Comparison of ENCODE assay signal across 27 mouse cellular contexts in genomic region chr6:134499089-134499488, GRCm38 (mm10).
DNase-seq lines count a peak whose midpoint lies in the region; ATAC-seq and TF ChIP-seq lines count a peak whose summit lies in the region.
"Had no signal": no experiment of that assay in that cellular context is flagged by ENCODE, and none has a peak within 500 bp of the region (broad histone marks: within the 10 kb centered on the region; RNA-seq: fewer than 3 reads in every experiment).

No protein-coding gene starts in this region.

- no peak overlapping the region for H3K27ac ChIP-seq in kidney, embryonic 16.5 days (ENCODE audit: low read length)
- no peak overlapping the region for H3K27ac ChIP-seq in kidney, embryonic 14.5 days (ENCODE audit: low read depth, low read length)
- no peak overlapping the region for H3K27ac ChIP-seq in lung, postnatal 0 days (ENCODE audit: low read length)
- H3K27ac ChIP-seq: embryonic facial prominence, embryonic 12.5 days; embryonic facial prominence, embryonic 15.5 days; gastrocnemius, adult 2 months; heart, embryonic 15.5 days; hindbrain, embryonic 10.5 days had no signal

- TF ChIP-seq POLR2A in lung, adult 2 months (IDR thresholded peaks at IDR 0.05; ENCODE audit: borderline replicate concordance, extremely low read depth, low read depth, low read length) = no peak

- peaks cover 5% of the 10 kb centered on the region; the same call in 1 of the 2 replicates for H3K36me3 ChIP-seq in kidney, embryonic 16.5 days (ENCODE audit: insufficient read depth, low read length)
- peaks cover 19% of the 10 kb centered on the region; the same call in 1 of the 2 replicates for H3K36me3 ChIP-seq in kidney, embryonic 14.5 days (ENCODE audit: control insufficient read depth, insufficient read depth, low read length)
- H3K36me3 ChIP-seq in lung, postnatal 0 days (ENCODE audit: insufficient read depth, low read length) = no peaks in the 10 kb centered on the region

- H3K27me3 ChIP-seq in kidney, embryonic 16.5 days (ENCODE audit: insufficient read depth, low read length) = no peaks in the 10 kb centered on the region
- H3K27me3 ChIP-seq in kidney, embryonic 14.5 days (ENCODE audit: control insufficient read depth, insufficient read depth, low read length) = no peaks in the 10 kb centered on the region
- no peaks in the 10 kb centered on the region for H3K27me3 ChIP-seq in lung, postnatal 0 days (replicated peaks; ENCODE audit: insufficient read depth, low read length)
- H3K27me3 ChIP-seq: embryonic facial prominence, embryonic 12.5 days; embryonic facial prominence, embryonic 15.5 days; heart, embryonic 12.5 days; heart, embryonic 15.5 days had no signal

- no peaks in the 10 kb centered on the region for H3K9me3 ChIP-seq in kidney, embryonic 16.5 days (ENCODE audit: low read length)
- no peaks in the 10 kb centered on the region for H3K9me3 ChIP-seq in kidney, embryonic 14.5 days (ENCODE audit: control insufficient read depth, low read length)
- no peaks in the 10 kb centered on the region for H3K9me3 ChIP-seq in lung, postnatal 0 days (ENCODE audit: low read length)
- H3K9me3 ChIP-seq: embryonic facial prominence, embryonic 12.5 days; embryonic facial prominence, embryonic 15.5 days; heart, embryonic 12.5 days; heart, embryonic 15.5 days; hindbrain, embryonic 10.5 days had no signal

- H3K4me1 ChIP-seq in kidney, embryonic 16.5 days (ENCODE audit: insufficient read depth, low read length) = peaks cover 19% of the 10 kb centered on the region
- H3K4me1 ChIP-seq in kidney, embryonic 14.5 days (ENCODE audit: control insufficient read depth, insufficient read depth, low read length) = 0 out of 2 replicates have a peak, but pooled peaks cover 4% of the 10 kb centered on the region
- peaks cover 3% of the 10 kb centered on the region; the same call in 1 of the 2 replicates for H3K4me1 ChIP-seq in lung, postnatal 0 days (ENCODE audit: insufficient read depth, low read depth, low read length)
- peaks cover 3% of the 10 kb centered on the region for H3K4me1 ChIP-seq in lung, adult 2 months (ENCODE audit: control insufficient read depth, insufficient read depth, low read length)

- no peak for TF ChIP-seq CTCF in lung, postnatal 0 days (IDR thresholded peaks at IDR 0.05)
- TF ChIP-seq CTCF in lung, adult 2 months (IDR thresholded peaks at IDR 0.05; ENCODE audit: insufficient read depth, low read length) = no peak

- H3K4me3 ChIP-seq in kidney, embryonic 16.5 days (ENCODE audit: low read length) = no peak overlapping the region
- no peak overlapping the region for H3K4me3 ChIP-seq in kidney, embryonic 14.5 days (ENCODE audit: low read length)
- no peak overlapping the region for H3K4me3 ChIP-seq in lung, postnatal 0 days (ENCODE audit: low read depth, low read length)
- H3K4me3 ChIP-seq in lung, adult 2 months (replicated peaks; ENCODE audit: extremely low read depth, low read depth, low read length) = no peak overlapping the region
- H3K4me3 ChIP-seq: embryonic facial prominence, embryonic 12.5 days; embryonic facial prominence, embryonic 15.5 days; gastrocnemius, adult 2 months; heart, embryonic 12.5 days; heart, embryonic 15.5 days; hindbrain, embryonic 10.5 days had no signal

- WGBS in kidney, embryonic 16.5 days = 63% methylated on average over 2 of the region's 2 CpGs
- 72% methylated on average over 2 of the region's 2 CpGs for WGBS in kidney, embryonic 14.5 days
- 48% methylated on average over 2 of the region's 2 CpGs for WGBS in lung, postnatal 0 days
- 51% methylated on average over 2 of the region's 2 CpGs for WGBS in lung, adult 2 months

- H3K9ac ChIP-seq in kidney, embryonic 16.5 days (replicated peaks; ENCODE audit: low read length) = no peak overlapping the region
- no peak overlapping the region for H3K9ac ChIP-seq in kidney, embryonic 14.5 days (ENCODE audit: low read depth, low read length)
- no peak overlapping the region for H3K9ac ChIP-seq in lung, postnatal 0 days (replicated peaks; ENCODE audit: low read depth)
- H3K9ac ChIP-seq: embryonic facial prominence, embryonic 12.5 days; embryonic facial prominence, embryonic 15.5 days; forebrain, postnatal 0 days; heart, embryonic 12.5 days; heart, embryonic 15.5 days had no signal

- ATAC-seq in kidney, embryonic 16.5 days (ENCODE audit: low FRiP score, low TSS enrichment) = no peak
- ATAC-seq in kidney, embryonic 14.5 days (ENCODE audit: low FRiP score, low TSS enrichment) = no peak
- no peak for ATAC-seq in lung, postnatal 0 days
- ATAC-seq: CD4-positive, CD25-positive, alpha-beta regulatory T cell, adult 4 months; forebrain, embryonic 14.5 days; forebrain, postnatal 0 days had no signal

- DNase-seq in kidney, adult 8-10 months = peak; percentile 52 to 69
- DNase-seq in kidney, postnatal 25 days = peak; percentile 40 to 48
- peak; percentile 41 for DNase-seq in lung, postnatal 0 days (ENCODE audit: low spot score)
- DNase-seq in lung, adult 2 months = no peak
- peak; percentile 37 to 61 for DNase-seq in kidney, postnatal 36 days
- no peak for DNase-seq in gastrocnemius, postnatal 10 days
- DNase-seq: adrenal gland, adult 2 months; adrenal gland, postnatal 14 days; cerebellum, adult 11 months; cerebellum, adult 2 months; cerebellum, adult 9-11 months; cerebellum, postnatal 25 days; forebrain, postnatal 0 days; gastrocnemius, adult 2 months; gastrocnemius, postnatal 25 days; heart, adult 18-20 months; heart, postnatal 10 days; heart, postnatal 36 days had no signal

- H3K4me2 ChIP-seq in kidney, embryonic 16.5 days (replicated peaks; ENCODE audit: low read depth, low read length) = no peak overlapping the region
- H3K4me2 ChIP-seq in kidney, embryonic 14.5 days (replicated peaks; ENCODE audit: low read depth, low read length) = no peak overlapping the region
- no peak overlapping the region for H3K4me2 ChIP-seq in lung, postnatal 0 days (replicated peaks; ENCODE audit: low read depth, low read length)
- H3K4me2 ChIP-seq: embryonic facial prominence, embryonic 12.5 days; embryonic facial prominence, embryonic 15.5 days; heart, embryonic 12.5 days; heart, embryonic 15.5 days had no signal

- no peak for TF ChIP-seq EP300 in lung, postnatal 0 days (IDR thresholded peaks at IDR 0.05)

Comparison
In these comparisons a context has a peak if more than half of its experiments do, and no peak if none do; other contexts are left out.
1. DNase-seq: peak in kidney, adult 8-10 months (2 of 2), kidney, postnatal 25 days (2 of 2), lung, postnatal 0 days (single experiment) and kidney, postnatal 36 days (2 of 2); none in lung, adult 2 months (single experiment) and gastrocnemius, postnatal 10 days (single experiment).